Mouse (Mus musculus) frontal cortex, adult (tissue): ENCODE data around the gene Vmn2r120.
"Not testable (repeated sequence)": the region's sequence is repeated elsewhere in the genome, so short reads cannot be mapped to it uniquely, and the experiment has no call there.

Experiments
- ATAC-seq: cut with Nextera tagmentation; 2 replicates; pipeline ENCODE4 v1.9.2; 2017; ENCODE audit warnings: mild to moderate bottlenecking, moderate library complexity, mixed read lengths; ENCODE audit not compliant: low TSS enrichment

Gene Vmn2r120

DNA sequence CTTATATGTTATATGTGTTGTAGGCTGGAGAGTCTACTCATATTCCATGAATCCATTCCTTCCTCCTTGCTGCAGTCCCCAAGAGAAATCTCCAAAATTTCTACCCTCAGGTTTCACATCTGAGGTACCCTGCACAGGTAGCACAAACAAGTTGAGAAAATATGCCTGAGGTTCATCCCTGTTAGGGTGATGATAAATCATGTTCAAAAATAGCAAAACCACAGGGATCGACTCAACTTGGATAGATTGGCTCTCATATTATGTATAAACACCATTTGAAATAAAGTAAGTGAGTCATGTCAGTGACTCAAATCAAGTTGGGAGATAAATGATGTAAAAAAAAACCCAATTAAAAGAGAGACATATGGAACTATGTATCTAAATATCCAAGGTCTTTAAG lies at the start of gene Vmn2r120:
TSS of gene Vmn2r120 (minus strand) at position 101 of the 400 bp plus-strand sequence.
- ATAC-seq = no peak

DNA sequence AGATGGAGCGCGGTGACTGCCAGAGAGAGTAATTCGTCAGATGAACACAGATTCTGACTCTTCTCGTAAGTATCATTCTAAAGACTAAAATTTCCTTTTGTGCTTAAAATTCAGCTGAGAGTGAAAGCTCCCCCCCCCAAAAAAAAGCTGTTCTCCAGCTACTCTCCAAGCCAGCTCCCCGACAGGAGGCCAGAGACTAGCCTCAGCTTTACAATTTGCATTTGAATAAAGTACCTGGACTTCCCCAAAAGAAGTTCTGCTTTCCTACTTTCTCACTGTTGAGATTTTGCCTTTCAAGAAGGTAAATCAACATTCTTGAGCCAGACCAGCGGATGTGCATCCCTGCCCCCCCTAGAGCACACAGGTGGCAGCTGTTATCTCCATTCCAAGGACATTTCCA lies 42.0 kb upstream of the Vmn2r120 start:
- not testable (repeated sequence) for ATAC-seq

DNA sequence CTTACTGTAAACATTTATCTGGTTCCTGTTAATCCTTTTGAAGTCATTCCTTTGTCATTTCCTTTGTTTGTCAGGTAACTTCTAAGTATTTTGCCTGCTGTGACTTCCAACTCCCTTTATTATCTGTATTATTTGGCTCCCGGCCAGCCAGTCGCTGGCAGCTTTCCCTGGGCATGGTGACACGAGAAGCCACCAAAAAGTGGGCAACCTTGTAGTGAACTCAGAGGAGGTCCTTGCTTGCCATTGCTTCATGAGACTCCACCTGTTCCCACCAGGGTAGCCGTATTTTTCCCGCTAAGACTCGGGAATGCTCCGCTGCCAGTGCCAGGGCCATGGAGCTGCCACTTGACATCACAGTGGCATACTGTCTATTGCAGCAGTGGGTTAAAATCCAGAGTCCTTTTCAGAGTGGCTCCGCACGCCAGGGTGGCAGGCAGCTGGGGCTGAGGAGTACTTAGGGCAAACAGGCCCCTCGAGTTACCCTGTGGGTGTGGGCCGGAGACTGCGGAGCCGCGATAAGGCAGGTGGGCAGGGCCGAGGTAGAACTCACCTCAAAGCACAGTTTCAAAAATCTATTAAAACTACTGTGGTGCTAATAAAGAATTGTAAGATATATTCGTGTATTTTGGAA lies 28.9 kb upstream of the Vmn2r120 start:
- ATAC-seq = no peak
